Mouse (Mus musculus): Measurements from ENCODE around the gene E030018B13Rik.

The E030018B13Rik gene

GRCm38 (mm10) chr7:63914891-63915290 is 1.8 kb upstream of the E030018B13Rik start:
- no peak for DNase-seq (ENCODE audit: extremely low read depth, low read depth, low spot score)

GRCm38 (mm10) chr7:63917693-63918092 is 1.0 kb downstream of the E030018B13Rik start:
- DNase-seq (ENCODE audit: extremely low read depth, low read depth, low spot score) = no peak

GRCm38 (mm10) chr7:63918771-63919768 is 2.4 kb downstream of the E030018B13Rik start:
- DNase-seq (ENCODE audit: extremely low read depth, low read depth, low spot score) = no peak

- no peak for DNase-seq (ENCODE audit: extremely low read depth, low read depth, low spot score)
These were observed 5.4 kb downstream of the E030018B13Rik start for GRCm38 (mm10) chr7:63921909-63922562.

GRCm38 (mm10) chr7:63922571-63922970 is 5.9 kb downstream of the E030018B13Rik start:
- DNase-seq (ENCODE audit: extremely low read depth, low read depth, low spot score) = no peak

GRCm38 (mm10) chr7:63922975-63923374 is 6.3 kb downstream of the E030018B13Rik start:
- DNase-seq (ENCODE audit: extremely low read depth, low read depth, low spot score) = no peak

- DNase-seq (ENCODE audit: extremely low read depth, low read depth, low spot score) = no peak
These were observed 7.5 kb downstream of the E030018B13Rik start for GRCm38 (mm10) chr7:63924151-63924550.

- peak; percentile 93 for DNase-seq (ENCODE audit: extremely low read depth, low read depth, low spot score)
These were observed 8.2 kb downstream of the E030018B13Rik start for GRCm38 (mm10) chr7:63924747-63925412.

- DNase-seq (ENCODE audit: extremely low read depth, low read depth, low spot score) = no peak
These were observed 9.0 kb downstream of the E030018B13Rik start for GRCm38 (mm10) chr7:63925413-63926360.

GRCm38 (mm10) chr7:63926492-63926891 is 9.8 kb downstream of the E030018B13Rik start:
- no peak for DNase-seq (ENCODE audit: extremely low read depth, low read depth, low spot score)

- DNase-seq (ENCODE audit: extremely low read depth, low read depth, low spot score) = no peak
These were observed 10.5 kb downstream of the E030018B13Rik start for GRCm38 (mm10) chr7:63927121-63927520.

GRCm38 (mm10) chr7:63929080-63929479 is 12.4 kb downstream of the E030018B13Rik start:
- no peak for DNase-seq (ENCODE audit: extremely low read depth, low read depth, low spot score)

- no peak for DNase-seq (ENCODE audit: extremely low read depth, low read depth, low spot score)
These were observed 13.5 kb downstream of the E030018B13Rik start for GRCm38 (mm10) chr7:63930132-63930531.

- no peak for DNase-seq (ENCODE audit: extremely low read depth, low read depth, low spot score)
These were observed 14.1 kb downstream of the E030018B13Rik start for GRCm38 (mm10) chr7:63930766-63931165.

- DNase-seq (ENCODE audit: extremely low read depth, low read depth, low spot score) = no peak
These were observed 15.8 kb downstream of the E030018B13Rik start for GRCm38 (mm10) chr7:63932461-63932860.

GRCm38 (mm10) chr7:63933905-63934304 is 17.2 kb downstream of the E030018B13Rik start:
- no peak for DNase-seq (ENCODE audit: extremely low read depth, low read depth, low spot score)

GRCm38 (mm10) chr7:63934530-63934929 is 17.9 kb downstream of the E030018B13Rik start:
- DNase-seq (ENCODE audit: extremely low read depth, low read depth, low spot score) = no peak

GRCm38 (mm10) chr7:63935809-63936187 is 19.1 kb downstream of the E030018B13Rik start:
- no peak for DNase-seq (ENCODE audit: extremely low read depth, low read depth, low spot score)

- peak; percentile 21 for DNase-seq (ENCODE audit: extremely low read depth, low read depth, low spot score)
These were observed 19.7 kb downstream of the E030018B13Rik start for GRCm38 (mm10) chr7:63936188-63936985.

GRCm38 (mm10) chr7:63936986-63937235 is 20.3 kb downstream of the E030018B13Rik start:
- no peak for DNase-seq (ENCODE audit: extremely low read depth, low read depth, low spot score)
